Mouse (Mus musculus) C2C12 (cell line): ENCODE measurements at regions not wholly inside any gene's neighbourhood (a gene's known extent, or its start where the extent isn't known, plus 50 kb on each side); places are given as distances from the start of the nearest gene placed in this dataset.

Source experiments
- H3K27me3 ChIP-seq: one replicate; pipeline ENCODE4 v1.6.1; 2011; ENCODE audit not compliant: control insufficient read depth, insufficient read depth, insufficient read length
- H3K36me3 ChIP-seq: one replicate; pipeline ENCODE4 v1.6.1; 2011; ENCODE audit not compliant: control insufficient read depth, insufficient read depth
- H3K4me3 ChIP-seq: one replicate; pipeline ENCODE4 v1.5.1; 2011; ENCODE audit warnings: mild to moderate bottlenecking, control low read depth; ENCODE audit not compliant: poor library complexity, insufficient read depth, severe bottlenecking
- H3K79me2 ChIP-seq: one replicate; pipeline ENCODE4 v1.6.1; 2011; ENCODE audit not compliant: control insufficient read depth, insufficient read depth
- H3K79me3 ChIP-seq: one replicate; pipeline ENCODE4 v1.6.1; 2011; ENCODE audit warnings: low read depth, control low read depth
- H3ac ChIP-seq: one replicate; pipeline ENCODE3; 2011; ENCODE audit warnings: low read depth; ENCODE audit not compliant: control insufficient read depth, insufficient read length
- CEBPB ChIP-seq: IDR thresholded peaks from one replicate; pipeline ENCODE4 v1.6.1; 2011; ENCODE audit warnings: low read depth, mild to moderate bottlenecking, control low read depth, moderate library complexity
- CTCF ChIP-seq: IDR thresholded peaks from one replicate; pipeline ENCODE4 v1.5.1; 2011; ENCODE audit not compliant: control insufficient read depth, insufficient read depth, insufficient read length
- FOSL1 ChIP-seq: IDR thresholded peaks from one replicate; pipeline ENCODE4 v1.8.0; 2011; ENCODE audit warnings: mild to moderate bottlenecking, low read length; ENCODE audit not compliant: poor library complexity, insufficient read depth, severe bottlenecking
- MAX ChIP-seq: IDR thresholded peaks from one replicate; pipeline ENCODE4 v1.6.1; 2011; ENCODE audit warnings: mild to moderate bottlenecking, control low read depth
- MYOD1 ChIP-seq: IDR thresholded peaks from one replicate; pipeline ENCODE4 v1.6.1; 2011; ENCODE audit warnings: low read depth; ENCODE audit not compliant: control insufficient read depth, insufficient read length
- MYOG ChIP-seq: IDR thresholded peaks from one replicate; pipeline ENCODE4 v1.6.1; 2011; ENCODE audit not compliant: control insufficient read depth, insufficient read length; ENCODE audit errors: extremely low read depth
- USF1 ChIP-seq: IDR thresholded peaks from one replicate; pipeline ENCODE4 v1.6.1; 2011; ENCODE audit warnings: low read depth, mild to moderate bottlenecking, control low read depth, moderate library complexity

- Histone ChIP-seq H3K4me3 (no peak overlapping the region), H3ac (no peak overlapping the region), H3K79me3 (no peaks in the 10 kb centered on the region), H3K79me2 (no peaks in the 10 kb centered on the region), H3K27me3 (no peaks in the 10 kb centered on the region), H3K36me3 (no peaks in the 10 kb centered on the region)
- TF ChIP-seq USF1 (no peak), CEBPB (no peak), CTCF (no peak), MYOG (no peak), FOSL1 (no peak), MAX (no peak)
Measured at GRCm38 (mm10) chr9:61589727-61590299, 217.6 kb downstream of the Tle3 start.

- Histone ChIP-seq H3ac (no peak overlapping the region), H3K36me3 (no peaks in the 10 kb centered on the region), H3K79me3 (no peaks in the 10 kb centered on the region), H3K27me3 (no peaks in the 10 kb centered on the region), H3K4me3 (no peak overlapping the region), H3K79me2 (no peaks in the 10 kb centered on the region)
- TF ChIP-seq MYOD1 (no peak), CEBPB (no peak)
Measured at GRCm38 (mm10) chr9:61583281-61584072, 211.3 kb downstream of the Tle3 start.

- Histone ChIP-seq H3ac (no peak overlapping the region), H3K79me3 (no peaks in the 10 kb centered on the region), H3K36me3 (no peaks in the 10 kb centered on the region), H3K79me2 (no peaks in the 10 kb centered on the region), H3K27me3 (no peaks in the 10 kb centered on the region), H3K4me3 (no peak overlapping the region)
- TF ChIP-seq CTCF (no peak), USF1 (no peak), FOSL1 (no peak)
Measured at GRCm38 (mm10) chr9:61581046-61581445, 208.9 kb downstream of the Tle3 start.

- no peaks in the 10 kb centered on the region for H3K79me3 ChIP-seq
- H3ac ChIP-seq, result no peak overlapping the region
- TF ChIP-seq USF1, result no peak
- no peak for TF ChIP-seq FOSL1
- TF ChIP-seq CEBPB, result no peak
- no peak for TF ChIP-seq MYOG
- TF ChIP-seq MAX, result no peak
- TF ChIP-seq MYOD1, result no peak
- no peak for TF ChIP-seq CTCF
- H3K36me3 ChIP-seq, result no peaks in the 10 kb centered on the region
- H3K4me3 ChIP-seq, result no peak overlapping the region
- no peaks in the 10 kb centered on the region for H3K27me3 ChIP-seq
- no peaks in the 10 kb centered on the region for H3K79me2 ChIP-seq
Measured at GRCm38 (mm10) chr9:61578255-61578654, 206.1 kb downstream of the Tle3 start.

GRCm38 (mm10) chr9:61573634-61574359, 201.6 kb downstream of the Tle3 start:
- Histone ChIP-seq H3K4me3 (no peak overlapping the region), H3K79me3 (no peaks in the 10 kb centered on the region), H3K36me3 (no peaks in the 10 kb centered on the region), H3K27me3 (no peaks in the 10 kb centered on the region), H3ac (no peak overlapping the region), H3K79me2 (no peaks in the 10 kb centered on the region)
- TF ChIP-seq FOSL1 (no peak), MYOG (no peak), MYOD1 (no peak), MAX (no peak), CEBPB (no peak), USF1 (no peak), CTCF (no peak)

GRCm38 (mm10) chr9:61563017-61563416, 190.9 kb downstream of the Tle3 start:
- H3ac ChIP-seq, result no peak overlapping the region
- TF ChIP-seq CTCF (no peak), FOSL1 (no peak), MYOG (no peak), MYOD1 (no peak), MAX (no peak), USF1 (no peak)
- no peaks in the 10 kb centered on the region for H3K79me2 ChIP-seq
- no peaks in the 10 kb centered on the region for H3K36me3 ChIP-seq
- no peak overlapping the region for H3K4me3 ChIP-seq
- no peaks in the 10 kb centered on the region for H3K79me3 ChIP-seq
- no peaks in the 10 kb centered on the region for H3K27me3 ChIP-seq
